Mouse (Mus musculus) midbrain, embryonic 11.5 days (tissue): ENCODE results near the gene Rnaseh2b. TPM values are rescaled to one million over a fixed set of nuclear protein-coding genes. Genes with fewer than 3 reads are reported as not detected.

Source experiments
- ATAC-seq: fragments of 200-750 bp; cut with Nextera tagmentation; 2 replicates; pipeline ENCODE4 v1.8.0; 2017; ENCODE audit warnings: moderate TSS enrichment, moderate library complexity; ENCODE audit not compliant: low FRiP score
- DNase-seq: peaks from one replicate; pipeline ENCODE4 v3.0.0; 2015; ENCODE audit warnings: low spot score; ENCODE audit errors: missing footprints
- H3K27ac ChIP-seq: fragments of 300-500 bp; sonication (generic); 2 replicates; pipeline ENCODE4 v1.5.1; 2014; ENCODE audit warnings: low read depth, low read length
- H3K27me3 ChIP-seq: fragments of 300-500 bp; sonication (generic); 2 replicates; pipeline ENCODE4 v1.6.1; 2014; ENCODE audit warnings: mild to moderate bottlenecking, low read length, moderate library complexity, mixed read lengths; ENCODE audit not compliant: control insufficient read depth, insufficient read depth
- H3K36me3 ChIP-seq: fragments of 300-500 bp; sonication (generic); 2 replicates; pipeline ENCODE4 v1.6.1; 2014; ENCODE audit warnings: mild to moderate bottlenecking, low read length, moderate library complexity, mixed read lengths; ENCODE audit not compliant: control insufficient read depth, insufficient read depth
- H3K4me1 ChIP-seq: fragments of 300-500 bp; sonication (generic); 2 replicates; pipeline ENCODE4 v1.6.1; 2014; ENCODE audit warnings: low read length; ENCODE audit not compliant: control insufficient read depth, insufficient read depth
- H3K4me2 ChIP-seq: fragments of 300-500 bp; sonication (generic); 2 replicates; pipeline ENCODE4 v1.6.1; 2014; ENCODE audit warnings: mild to moderate bottlenecking, moderate library complexity
- H3K4me3 ChIP-seq: fragments of 300-500 bp; sonication (generic); 2 replicates; pipeline ENCODE4 v1.5.1; 2014; ENCODE audit warnings: low read depth, low read length
- H3K9ac ChIP-seq: fragments of 300-500 bp; sonication (generic); 2 replicates; pipeline ENCODE4 v1.6.1; 2014; ENCODE audit warnings: low read length
- H3K9me3 ChIP-seq: fragments of 300-500 bp; sonication (generic); 2 replicates; pipeline ENCODE4 v1.6.1; 2016; ENCODE audit warnings: low read length; ENCODE audit not compliant: control insufficient read depth
- WGBS: fragments of 180-500 bp; shearing (Covaris S2); extraction: QIAGEN DNeasy Blood & Tissue Kit; methylation state at CpG from one replicate; pipeline ENCODE4 v1.1.7; 2014; 5-methylcytosine and 5-hydroxymethylcytosine counted together
- polyA plus RNA-seq: library from polyadenylated mRNA; unstranded; fragments of >200 nt; fragmentation: Nextera tagmentation; extraction: Ambion mirVana; gene quantifications from 2 replicates; pipeline ENCODE4 v1.2.1, GENCODE M21; 2014

The Rnaseh2b gene
- polyA plus RNA-seq, result 78.1 and 89.3 TPM in 2 replicates

DNA sequence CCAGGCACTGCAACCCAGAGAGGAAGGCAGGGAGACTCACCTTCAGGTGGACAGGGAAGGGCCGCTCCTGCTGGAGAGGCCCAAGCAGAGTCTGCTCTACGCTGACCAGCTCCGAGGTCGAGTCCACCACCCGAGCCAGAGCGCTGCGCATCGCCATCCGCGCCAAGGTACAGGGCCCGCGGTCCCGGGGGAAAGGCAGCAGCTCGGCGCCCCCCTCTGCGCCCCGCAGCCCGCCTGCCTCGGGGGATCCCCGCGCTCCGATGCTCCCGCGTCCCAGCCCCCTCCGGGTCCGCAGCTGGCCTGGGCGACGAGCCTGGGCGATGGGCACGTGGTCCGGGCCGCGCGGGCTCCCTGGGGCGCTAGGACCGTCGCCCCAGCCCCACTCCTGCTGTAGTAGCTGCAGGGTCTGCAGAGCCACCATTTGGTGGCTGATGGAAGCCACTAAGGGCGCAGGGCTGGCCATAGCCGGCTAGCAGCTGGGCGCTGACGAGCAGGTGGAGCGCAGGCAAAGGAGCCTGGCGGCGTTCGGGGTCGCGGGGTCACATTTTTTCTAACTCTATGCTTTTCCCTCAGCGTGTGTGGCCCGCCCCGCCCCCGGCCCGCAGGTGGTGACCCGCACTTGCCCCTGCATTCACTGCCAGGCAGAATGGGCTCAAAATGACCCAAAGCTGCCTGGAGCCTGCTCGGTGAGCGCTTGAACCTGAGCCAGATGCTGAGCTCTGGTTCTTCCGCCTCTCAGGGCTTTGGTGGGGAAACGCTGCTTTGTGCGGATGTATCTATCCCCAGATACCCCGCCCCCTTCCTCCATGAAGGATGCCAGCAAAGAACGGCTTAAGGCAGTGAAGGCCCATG lies at the start of gene Rnaseh2b, which contains the start of gene Dleu7:
Gene Rnaseh2b (plus strand): TSS at position 102 of the 852 bp plus-strand sequence.
Gene Dleu7 (minus strand): TSS at position 560 of the 852 bp plus-strand sequence.
- Histone ChIP-seq H3K27me3 (no peaks in the 10 kb centered on the region), H3K9ac (peak within 1 kb of the TSS; percentile 60), H3K9me3 (no peaks in the 10 kb centered on the region), H3K4me1 (peaks cover 10% of the 10 kb centered on the region), H3K36me3 (no peaks in the 10 kb centered on the region), H3K4me3 (peak within 1 kb of the TSS; percentile 40), H3K4me2 (peak within 1 kb of the TSS; percentile 63), H3K27ac (no peak within 1 kb of the TSS)
- peak; percentile 96 for DNase-seq
- ATAC-seq, result peak; percentile 94
- under 1% methylated on average over 59 of the region's 60 CpGs for WGBS

DNA sequence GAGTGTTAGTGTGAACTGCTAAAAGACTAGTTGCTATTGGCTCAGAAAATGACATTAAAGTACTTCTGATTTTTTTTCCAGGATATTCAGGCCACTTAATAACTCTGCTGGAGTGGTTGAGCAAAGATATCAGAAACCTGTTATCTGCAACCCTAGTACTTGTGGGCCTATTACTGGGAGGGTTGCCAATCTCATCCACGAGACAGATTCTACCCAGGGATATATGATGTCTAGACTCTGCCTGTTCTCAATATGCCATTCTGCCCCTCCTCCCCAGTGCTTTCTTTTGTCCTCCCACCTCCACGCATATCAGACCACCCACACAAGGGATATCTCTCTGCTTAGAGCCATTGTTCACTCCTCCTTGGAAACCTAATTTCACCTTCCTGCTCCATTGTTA lies 48.9 kb upstream of the Rnaseh2b start:
- H3K36me3 ChIP-seq, result no peaks in the 10 kb centered on the region
- no peaks in the 10 kb centered on the region for H3K9me3 ChIP-seq
- no peak for ATAC-seq
- no peak overlapping the region for H3K4me3 ChIP-seq
- DNase-seq, result no peak
- no peak overlapping the region for H3K27ac ChIP-seq
- H3K4me2 ChIP-seq, result no peak overlapping the region
- no peak overlapping the region for H3K9ac ChIP-seq
- 81% methylated on average over 2 of the region's 2 CpGs for WGBS
- H3K27me3 ChIP-seq, result no peaks in the 10 kb centered on the region
- H3K4me1 ChIP-seq, result no peaks in the 10 kb centered on the region

DNA sequence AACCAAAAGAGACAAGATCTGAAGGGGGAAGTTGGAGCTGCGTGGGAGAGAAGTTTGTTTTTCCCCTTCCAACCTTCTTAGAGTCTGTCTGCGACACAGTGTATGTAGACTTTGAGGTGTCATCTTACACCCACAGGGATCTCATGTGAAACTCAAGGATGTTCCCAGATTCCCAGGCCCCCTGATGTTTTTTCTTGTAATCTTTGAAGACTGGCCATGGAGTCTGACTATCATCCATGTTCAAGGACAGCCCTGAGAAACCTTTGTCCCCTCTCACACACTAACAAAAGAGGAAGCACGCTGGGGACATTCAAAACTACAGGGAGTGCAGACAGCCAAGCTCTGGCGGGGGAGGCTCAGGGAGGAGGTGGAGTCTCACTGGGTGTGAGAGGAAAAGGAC lies 46.8 kb upstream of the Rnaseh2b start:
- H3K36me3 ChIP-seq, result no peaks in the 10 kb centered on the region
- H3K4me1 ChIP-seq, result no peaks in the 10 kb centered on the region
- no peak overlapping the region for H3K9ac ChIP-seq
- ATAC-seq (no peak), DNase-seq (no peak)
- H3K4me3 ChIP-seq, result no peak overlapping the region
- no peaks in the 10 kb centered on the region for H3K9me3 ChIP-seq
- WGBS, result 21% methylated on average over 4 of the region's 4 CpGs
- H3K4me2 ChIP-seq, result no peak overlapping the region
- H3K27me3 ChIP-seq, result no peaks in the 10 kb centered on the region
- H3K27ac ChIP-seq, result no peak overlapping the region

DNA sequence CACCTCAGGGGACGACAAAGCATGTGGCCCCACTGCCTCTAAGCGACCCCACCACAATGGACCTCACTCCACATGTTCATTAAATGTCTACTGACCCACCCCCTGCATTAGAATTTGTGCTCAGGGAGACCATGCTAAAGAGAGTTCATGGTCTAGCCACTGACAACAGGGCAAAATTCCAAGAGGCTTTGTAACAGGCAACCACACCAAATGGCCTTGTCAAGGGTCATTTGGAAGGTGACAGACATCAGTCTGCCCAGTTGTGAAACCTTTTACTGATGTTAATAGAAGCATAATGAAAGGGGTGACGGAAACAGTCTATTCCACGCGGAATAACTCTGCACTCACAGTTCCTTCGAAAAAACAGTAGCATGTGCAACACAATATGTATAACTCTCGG lies 44.0 kb upstream of the Rnaseh2b start:
- no peaks in the 10 kb centered on the region for H3K9me3 ChIP-seq
- H3K9ac ChIP-seq, result no peak overlapping the region
- no peak overlapping the region for H3K4me2 ChIP-seq
- no peak overlapping the region for H3K27ac ChIP-seq
- no peak overlapping the region for H3K4me3 ChIP-seq
- WGBS, result 81% methylated on average over 7 of the region's 7 CpGs
- H3K36me3 ChIP-seq, result no peaks in the 10 kb centered on the region
- DNase-seq (no peak), ATAC-seq (no peak)
- no peaks in the 10 kb centered on the region for H3K4me1 ChIP-seq
- H3K27me3 ChIP-seq, result no peaks in the 10 kb centered on the region

DNA sequence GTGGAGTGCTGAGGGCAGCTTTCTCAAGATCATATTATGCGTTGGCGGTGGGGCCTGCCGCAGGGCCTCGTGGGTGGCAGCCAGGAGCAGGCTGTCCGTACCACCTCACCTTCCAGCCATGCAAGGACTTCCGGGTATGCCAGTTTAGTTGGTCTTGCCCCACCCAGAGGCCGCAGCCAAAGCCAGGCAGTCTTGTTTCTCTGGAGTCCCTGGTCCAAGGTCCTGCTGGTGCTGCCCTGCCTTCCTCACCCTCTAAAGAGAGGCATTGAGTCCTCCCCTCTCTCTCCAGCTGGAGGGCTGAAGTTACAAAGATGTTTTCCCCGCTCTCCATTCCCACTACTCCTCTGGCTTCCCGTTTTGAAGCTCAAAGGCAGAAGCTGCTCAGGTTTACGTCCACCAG lies 43.6 kb upstream of the Rnaseh2b start:
- Histone ChIP-seq H3K4me1 (no peaks in the 10 kb centered on the region), H3K27ac (no peak overlapping the region), H3K36me3 (no peaks in the 10 kb centered on the region), H3K9me3 (no peaks in the 10 kb centered on the region), H3K4me2 (no peak overlapping the region), H3K9ac (no peak overlapping the region), H3K27me3 (no peaks in the 10 kb centered on the region), H3K4me3 (no peak overlapping the region)
- 86% methylated on average over 10 of the region's 10 CpGs for WGBS
- DNase-seq, result no peak
- ATAC-seq, result no peak

DNA sequence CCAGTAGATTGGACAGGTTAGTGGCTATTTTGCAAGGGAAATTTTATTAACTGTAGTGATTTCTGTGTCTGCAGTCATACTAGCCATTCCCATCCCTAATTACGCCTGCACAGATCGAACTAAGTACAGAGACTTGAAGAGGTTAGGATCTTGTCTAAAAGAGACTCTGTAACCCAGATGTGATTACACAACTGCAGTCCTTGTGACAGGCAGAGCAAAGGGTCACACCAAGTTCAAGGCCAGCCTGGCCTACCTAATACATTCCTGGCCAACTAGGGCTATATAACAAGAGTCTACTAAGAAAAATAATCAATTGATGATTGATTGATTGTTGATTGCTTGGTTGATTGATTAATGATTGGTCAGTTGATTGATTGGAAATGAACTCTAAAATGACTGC lies 43.1 kb upstream of the Rnaseh2b start:
- ATAC-seq (no peak), DNase-seq (no peak)
- Histone ChIP-seq H3K4me1 (no peaks in the 10 kb centered on the region), H3K9me3 (no peaks in the 10 kb centered on the region), H3K36me3 (no peaks in the 10 kb centered on the region), H3K27me3 (no peaks in the 10 kb centered on the region), H3K27ac (no peak overlapping the region), H3K4me2 (no peak overlapping the region), H3K4me3 (no peak overlapping the region), H3K9ac (no peak overlapping the region)
- 91% methylated on average over 2 of the region's 2 CpGs for WGBS

DNA sequence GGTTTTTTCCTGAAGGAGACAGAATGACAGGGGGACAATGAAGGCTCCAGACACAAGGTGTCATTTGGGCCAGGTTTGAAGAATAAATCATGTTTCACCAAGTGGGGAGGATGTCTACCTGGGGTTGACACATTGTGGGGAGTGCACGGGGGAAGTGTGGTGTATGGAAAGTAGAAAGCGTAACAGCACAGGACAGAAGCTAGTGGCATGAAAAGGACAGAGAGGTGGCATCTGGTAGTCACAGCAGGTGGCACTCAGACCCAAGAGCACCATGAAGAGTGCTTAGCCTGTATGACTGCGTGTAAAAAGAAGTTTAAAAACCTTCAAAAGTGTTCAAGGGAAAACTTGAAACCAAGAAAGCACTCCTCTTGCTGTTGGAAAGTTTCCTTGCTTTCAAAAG lies 42.3 kb upstream of the Rnaseh2b start:
- H3K4me1 ChIP-seq, result no peaks in the 10 kb centered on the region
- H3K4me3 ChIP-seq, result no peak overlapping the region

DNA sequence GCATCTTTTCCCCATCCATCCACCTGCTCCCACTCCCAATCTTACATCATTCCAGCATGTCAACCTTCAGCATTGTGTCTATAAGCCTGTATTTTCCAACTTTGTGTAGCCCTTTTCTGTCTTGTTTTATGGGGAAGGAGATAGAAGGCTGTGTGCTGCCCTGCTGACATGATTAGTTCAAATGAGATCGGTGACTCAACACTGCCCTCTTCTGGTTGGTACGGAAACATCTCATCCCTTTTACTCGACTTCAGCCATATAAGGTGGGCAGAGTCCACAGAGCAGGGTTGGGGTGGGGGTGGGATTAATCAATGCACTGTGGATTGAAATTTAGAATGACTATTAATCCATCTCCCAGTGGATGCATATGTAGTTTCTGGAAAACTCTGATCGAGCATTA lies 40.4 kb upstream of the Rnaseh2b start:
- Histone ChIP-seq H3K4me2 (no peak overlapping the region), H3K4me3 (no peak overlapping the region), H3K4me1 (no peaks in the 10 kb centered on the region), H3K9ac (no peak overlapping the region), H3K27ac (no peak overlapping the region), H3K9me3 (no peaks in the 10 kb centered on the region), H3K27me3 (no peaks in the 10 kb centered on the region), H3K36me3 (no peaks in the 10 kb centered on the region)
- ATAC-seq, result 0 out of 2 replicates have a peak, but pooled peaks have one; percentile 14
- WGBS, result 7% methylated on average over 4 of the region's 4 CpGs
- DNase-seq, result peak; percentile 98

More for the DNA sequence above, 42.3 kb upstream of the Rnaseh2b start:
- H3K9me3 ChIP-seq, result no peaks in the 10 kb centered on the region
- no peaks in the 10 kb centered on the region for H3K36me3 ChIP-seq
- no peak overlapping the region for H3K4me2 ChIP-seq
- no peak overlapping the region for H3K27ac ChIP-seq
- H3K27me3 ChIP-seq, result no peaks in the 10 kb centered on the region
- no peak overlapping the region for H3K9ac ChIP-seq
- WGBS, result 67% methylated on average over 3 of the region's 3 CpGs
- DNase-seq, result no peak
- ATAC-seq, result no peak

DNA sequence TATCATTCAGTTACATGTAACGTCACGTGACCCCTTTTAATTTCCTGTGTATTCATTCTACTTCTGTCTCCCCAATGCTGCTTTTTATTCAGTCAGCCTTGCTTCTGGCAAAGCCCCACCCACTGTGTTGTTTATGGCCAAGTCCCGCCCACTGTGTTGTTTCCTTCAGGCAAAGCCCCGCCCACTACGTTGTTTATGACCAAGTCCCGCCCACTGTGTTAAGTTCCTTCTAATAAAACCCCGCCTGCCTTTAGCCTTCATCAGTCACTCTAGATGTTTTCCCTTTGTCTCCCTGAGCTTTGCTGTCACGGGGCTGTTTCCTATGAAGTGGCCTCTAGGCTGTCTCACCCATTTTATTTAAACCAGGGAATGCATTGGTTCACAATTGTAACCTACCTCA lies 38.0 kb upstream of the Rnaseh2b start:
- Histone ChIP-seq H3K4me3 (no peak overlapping the region), H3K27me3 (no peaks in the 10 kb centered on the region), H3K4me2 (no peak overlapping the region), H3K36me3 (no peaks in the 10 kb centered on the region), H3K9ac (no peak overlapping the region), H3K27ac (no peak overlapping the region), H3K9me3 (no peaks in the 10 kb centered on the region), H3K4me1 (no peaks in the 10 kb centered on the region)
- DNase-seq (no peak), ATAC-seq (no peak)
- WGBS, result 72% methylated on average over 8 of the region's 8 CpGs
